Mouse (Mus musculus): Measurements from ENCODE around the gene Rasgef1b.

GRCm38 (mm10) chr5:99247441-99247840, 481.4 kb downstream of the Rasgef1b start:
- no peak for TF ChIP-seq CTCF (IDR thresholded peaks at IDR 0.05)
- no peak for TF ChIP-seq EP300 (IDR thresholded peaks at IDR 0.05)

Data from lung, postnatal 0 days (tissue).